Mouse (Mus musculus) kidney, adult 10 weeks (tissue): ENCODE data around the gene Phc2. TPM values are rescaled to one million over a fixed set of nuclear protein-coding genes. Genes with fewer than 3 reads are reported as not detected.

ENCODE experiments used
- polyA plus RNA-seq: library from polyadenylated mRNA; stranded (reverse); fragments of 350-450 nt; fragmentation: Illumina TruSeq; extraction: RNeasy Lipid Tissue Mini Kit (QIAGEN cat#74804); gene quantifications from one replicate; pipeline ENCODE4 v1.2.3, GENCODE M21; 2014; ENCODE audit warnings: low read depth, low replicate concordance

Gene Phc2
- 0.53 TPM for polyA plus RNA-seq

GRCm38 (mm10) chr4:128654505-128655381 lies at the start of gene Phc2:
Gene Phc2 (plus strand): TSS chr4:128654702.

DNA sequence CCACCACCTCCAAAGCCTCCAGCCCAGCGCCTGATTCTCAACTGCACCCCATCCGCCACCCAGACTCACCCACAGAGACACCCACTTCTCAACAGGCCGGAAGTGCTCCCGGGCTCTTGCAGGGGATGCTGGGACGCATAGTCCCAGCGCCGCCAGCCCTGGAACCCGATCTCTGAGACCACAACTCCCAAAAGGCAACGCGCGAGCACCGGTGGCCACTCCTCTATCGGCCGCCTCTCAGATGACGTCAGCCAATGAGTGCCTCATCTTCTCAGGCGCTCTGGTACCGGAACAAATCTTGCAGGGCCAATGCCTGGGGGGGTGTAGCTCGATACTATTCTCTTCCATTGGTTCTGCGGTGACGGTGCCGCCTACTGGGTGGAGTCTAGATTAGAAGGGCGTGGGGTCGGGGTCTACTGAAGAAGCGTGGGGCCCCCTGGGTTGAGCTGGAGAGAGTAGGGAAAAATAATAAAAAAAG lies 44.5 kb upstream of the Phc2 start, which contains the start of gene Zscan20:
Gene Zscan20, minus strand, starts transcription at position 174 of the 478 bp plus-strand sequence.

GRCm38 (mm10) chr4:128618246-128618911 lies 36.1 kb upstream of the Phc2 start, which contains the start of gene Tlr12:
Gene Tlr12 (minus strand): TSS chr4:128618619.

DNA sequence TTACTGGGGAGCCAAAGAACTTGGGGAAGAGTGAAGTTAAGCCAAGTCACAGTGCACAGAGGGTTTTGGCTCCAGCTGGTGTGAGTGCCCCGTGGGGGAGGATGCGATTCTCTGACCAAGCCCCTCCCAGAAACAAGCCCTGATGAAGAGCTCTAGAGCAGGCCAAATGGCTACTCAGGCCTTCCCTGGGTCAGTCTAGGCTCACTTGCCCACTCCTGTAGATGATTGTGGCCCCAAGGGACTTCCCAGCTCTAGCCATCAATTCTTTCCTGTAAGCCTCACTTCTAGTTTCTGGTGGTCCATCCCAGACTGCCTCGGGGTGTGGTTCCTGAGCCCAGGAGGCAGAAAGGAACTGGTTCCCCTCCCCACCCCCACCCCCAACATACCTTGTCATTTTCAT lies 100.6 kb downstream of the Phc2 start, which contains the start of gene A3galt2:
Gene A3galt2, plus strand, starts transcription at position 301 of the 400 bp plus-strand sequence.

Other genes starting within 250 kb of the Phc2 start
- gene Zscan20, start 44.6 kb upstream of the Phc2 start, polyA plus RNA-seq: 1.8 TPM
- 0.36 TPM for gene Tlr12, start 36.1 kb upstream of the Phc2 start, polyA plus RNA-seq
- not detected for gene A3galt2, start 100.7 kb downstream of the Phc2 start, polyA plus RNA-seq
- 4.2 TPM for gene Zfp362, start 151.3 kb downstream of the Phc2 start, polyA plus RNA-seq
- 0.61 TPM for gene Trim62, start 228.9 kb downstream of the Phc2 start, polyA plus RNA-seq